Mouse (Mus musculus): ENCODE measurements around the gene Smarcc2. TPM values are rescaled to one million over a fixed set of nuclear protein-coding genes. Genes with fewer than 3 reads are reported as not detected.

The Smarcc2 gene
- polyA plus RNA-seq, 1 experiment from 2014 or later: 76.4 TPM

GRCm38 (mm10) chr10:128455280-128455679, 3.8 kb upstream of the Smarcc2 start:
- Histone ChIP-seq H3K4me1 (replicated peaks; ENCODE audit: control insufficient read depth, insufficient read depth, low read length) (peaks cover 3% of the 10 kb centered on the region; the same call in 1 of the 2 replicates), H3K9me3 (ENCODE audit: control insufficient read depth, low read length) (no peaks in the 10 kb centered on the region), H3K27me3 (ENCODE audit: control insufficient read depth, insufficient read depth, low read depth, low read length) (no peaks in the 10 kb centered on the region), H3K4me3 (ENCODE audit: low read length) (no peak overlapping the region), H3K4me2 (ENCODE audit: low read depth, low read length) (peak overlapping the region; percentile 17; the same call in 1 of the 2 replicates), H3K36me3 (ENCODE audit: control insufficient read depth, insufficient read depth, low read length) (no peaks in the 10 kb centered on the region), H3K27ac (ENCODE audit: low read length) (no peak overlapping the region), H3K9ac (ENCODE audit: low read length) (peak overlapping the region; percentile 28; the same call in 1 of the 2 replicates)
- WGBS: 2% methylated on average over 6 of the region's 6 CpGs
- ATAC-seq (ENCODE audit: low read depth): no peak

- Histone ChIP-seq H3K9ac (ENCODE audit: low read length) (no peak overlapping the region), H3K4me1 (replicated peaks; ENCODE audit: control insufficient read depth, insufficient read depth, low read length) (peaks cover 11% of the 10 kb centered on the region), H3K4me3 (ENCODE audit: low read length) (no peak overlapping the region), H3K9me3 (ENCODE audit: control insufficient read depth, low read length) (no peaks in the 10 kb centered on the region), H3K36me3 (ENCODE audit: control insufficient read depth, insufficient read depth, low read length) (peaks cover 6% of the 10 kb centered on the region), H3K27me3 (ENCODE audit: control insufficient read depth, insufficient read depth, low read depth, low read length) (no peaks in the 10 kb centered on the region), H3K4me2 (ENCODE audit: low read depth, low read length) (0 out of 2 replicates have a peak overlapping the region, but pooled peaks have one; percentile 74), H3K27ac (ENCODE audit: low read length) (no peak overlapping the region)
- no peak for ATAC-seq (ENCODE audit: low read depth)
- WGBS: 80% methylated on average over 6 of the region's 6 CpGs
These were observed 1.4 kb upstream of the Smarcc2 start for GRCm38 (mm10) chr10:128457676-128458075.

DNA sequence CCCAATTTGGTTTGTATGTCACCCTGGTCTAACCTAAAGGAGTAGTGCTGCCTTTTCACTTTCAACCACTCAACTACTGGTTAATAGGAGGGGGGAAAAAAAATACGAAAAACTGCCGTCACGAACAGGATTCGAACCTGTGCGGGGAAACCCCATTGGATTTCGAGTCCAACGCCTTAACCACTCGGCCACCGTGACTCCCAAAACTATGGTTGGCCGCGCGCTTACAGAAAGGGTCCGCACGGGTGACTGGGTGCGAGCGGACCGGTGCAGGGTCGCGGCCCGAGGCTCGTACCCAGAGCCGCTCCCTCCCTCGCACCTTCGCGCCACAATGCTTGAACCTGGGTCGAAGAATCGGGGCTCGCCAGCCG, 715 bp upstream of the Smarcc2 start:
- peak overlapping the region; percentile 89 for H3K4me3 ChIP-seq (ENCODE audit: low read length)
- 0% methylated on average over 29 of the region's 29 CpGs for WGBS
- H3K36me3 ChIP-seq (ENCODE audit: control insufficient read depth, insufficient read depth, low read length): peaks cover 10% of the 10 kb centered on the region
- peak overlapping the region; percentile 74 for H3K4me2 ChIP-seq (ENCODE audit: low read depth, low read length)
- peak overlapping the region; percentile 96 for H3K27ac ChIP-seq (ENCODE audit: low read length)
- ATAC-seq (ENCODE audit: low read depth): peak; percentile 69
- peaks cover 11% of the 10 kb centered on the region for H3K4me1 ChIP-seq (replicated peaks; ENCODE audit: control insufficient read depth, insufficient read depth, low read length)
- no peaks in the 10 kb centered on the region for H3K27me3 ChIP-seq (ENCODE audit: control insufficient read depth, insufficient read depth, low read depth, low read length)
- H3K9ac ChIP-seq (ENCODE audit: low read length): peak overlapping the region; percentile 95
- H3K9me3 ChIP-seq (ENCODE audit: control insufficient read depth, low read length): no peaks in the 10 kb centered on the region

DNA sequence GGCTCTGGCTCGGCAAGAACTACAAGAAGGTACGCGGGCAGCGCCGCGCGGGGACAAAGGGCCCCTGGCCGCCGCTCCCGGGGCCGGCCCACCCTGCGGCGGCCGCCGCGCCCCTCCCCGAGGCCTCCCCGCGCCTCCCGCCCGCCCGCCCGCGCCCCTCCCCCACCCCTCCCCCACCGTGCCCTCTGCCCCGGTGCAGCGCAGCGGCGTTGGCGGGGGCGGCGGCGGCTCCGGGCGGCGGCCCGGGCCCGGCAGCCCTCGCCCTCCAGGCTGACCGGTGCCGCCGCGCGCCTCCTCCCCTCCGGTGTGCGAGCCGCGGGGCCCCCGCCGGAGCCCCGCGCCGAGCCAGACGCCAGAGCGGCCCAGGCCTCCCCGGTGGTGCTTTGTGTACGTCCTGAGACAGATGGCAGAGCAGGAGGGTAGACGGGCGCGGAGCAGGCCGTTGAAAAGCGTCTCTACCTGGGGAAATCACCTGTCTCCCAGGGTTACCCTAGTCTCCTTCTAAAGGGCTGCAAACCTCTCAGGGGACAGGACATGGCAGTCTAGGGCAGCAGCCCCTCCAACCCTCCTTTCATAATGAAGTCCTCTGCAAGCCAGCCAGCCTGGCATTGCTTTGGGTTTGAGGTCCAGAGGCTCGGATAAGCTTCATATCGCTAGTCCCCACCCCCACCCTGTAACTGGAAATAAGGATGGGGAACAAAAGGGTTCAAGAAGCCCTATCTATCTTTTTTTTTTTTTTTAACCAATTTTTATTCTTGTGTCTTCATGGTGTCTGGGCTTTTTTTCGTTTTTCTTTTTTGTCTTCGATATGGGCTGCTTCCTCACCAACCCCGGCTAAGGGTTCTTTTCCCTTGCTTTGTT, 591 bp downstream of the Smarcc2 start:
- Histone ChIP-seq H3K36me3 (ENCODE audit: control insufficient read depth, insufficient read depth, low read length) (peaks cover 19% of the 10 kb centered on the region), H3K9me3 (ENCODE audit: control insufficient read depth, low read length) (no peaks in the 10 kb centered on the region), H3K4me3 (ENCODE audit: low read length) (peak overlapping the region; percentile 89), H3K27ac (ENCODE audit: low read length) (peak overlapping the region; percentile 96), H3K4me2 (ENCODE audit: low read depth, low read length) (peak overlapping the region; percentile 74), H3K27me3 (ENCODE audit: control insufficient read depth, insufficient read depth, low read depth, low read length) (no peaks in the 10 kb centered on the region), H3K4me1 (replicated peaks; ENCODE audit: control insufficient read depth, insufficient read depth, low read length) (peaks cover 11% of the 10 kb centered on the region), H3K9ac (ENCODE audit: low read length) (peak overlapping the region; percentile 95)
- ATAC-seq (ENCODE audit: low read depth): peak; percentile 71
- under 1% methylated on average over 13 of the region's 67 CpGs for WGBS

GRCm38 (mm10) chr10:128460270-128460630, 1.2 kb downstream of the Smarcc2 start:
- peak overlapping the region; percentile 89 for H3K4me3 ChIP-seq (ENCODE audit: low read length)
- H3K9me3 ChIP-seq (ENCODE audit: control insufficient read depth, low read length): no peaks in the 10 kb centered on the region
- H3K4me2 ChIP-seq (ENCODE audit: low read depth, low read length): peak overlapping the region; percentile 74
- no peak for ATAC-seq (ENCODE audit: low read depth)
- H3K4me1 ChIP-seq (replicated peaks; ENCODE audit: control insufficient read depth, insufficient read depth, low read length): peaks cover 11% of the 10 kb centered on the region
- peaks cover 23% of the 10 kb centered on the region for H3K36me3 ChIP-seq (ENCODE audit: control insufficient read depth, insufficient read depth, low read length)
- peak overlapping the region; percentile 96 for H3K27ac ChIP-seq (ENCODE audit: low read length)
- WGBS: 4% methylated on average over 5 of the region's 5 CpGs
- H3K9ac ChIP-seq (ENCODE audit: low read length): peak overlapping the region; percentile 95
- H3K27me3 ChIP-seq (ENCODE audit: control insufficient read depth, insufficient read depth, low read depth, low read length): no peaks in the 10 kb centered on the region

DNA sequence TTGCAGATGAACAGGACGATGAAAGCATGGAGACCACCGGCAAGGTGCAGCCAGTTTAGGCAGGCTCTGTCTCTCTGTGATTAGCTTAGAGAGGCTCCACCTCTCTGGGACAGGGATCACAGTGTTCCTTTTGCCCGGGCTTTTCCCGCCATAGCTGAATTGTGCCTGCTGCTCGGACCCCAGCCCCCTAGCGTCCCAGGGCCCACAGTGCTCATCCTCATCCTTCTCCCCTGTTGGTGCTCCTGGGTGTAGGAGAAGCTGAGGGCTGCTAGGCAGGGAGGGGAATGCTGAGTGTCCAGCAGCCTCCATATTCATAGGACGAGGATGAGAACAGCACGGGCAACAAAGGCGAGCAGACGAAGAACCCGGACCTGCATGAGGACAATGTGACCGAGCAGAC, 15.3 kb downstream of the Smarcc2 start:
- H3K9ac ChIP-seq (ENCODE audit: low read length): no peak overlapping the region
- 86% methylated on average over 11 of the region's 12 CpGs for WGBS

GRCm38 (mm10) chr10:128486370-128486769, 27.3 kb downstream of the Smarcc2 start:
- Histone ChIP-seq H3K36me3 (ENCODE audit: control insufficient read depth, insufficient read depth, low read length) (peaks cover 74% of the 10 kb centered on the region), H3K27ac (ENCODE audit: low read length) (no peak overlapping the region), H3K4me1 (replicated peaks; ENCODE audit: control insufficient read depth, insufficient read depth, low read length) (peaks cover 8% of the 10 kb centered on the region), H3K27me3 (ENCODE audit: control insufficient read depth, insufficient read depth, low read depth, low read length) (no peaks in the 10 kb centered on the region), H3K9ac (ENCODE audit: low read length) (no peak overlapping the region), H3K4me3 (ENCODE audit: low read length) (no peak overlapping the region), H3K4me2 (ENCODE audit: low read depth, low read length) (no peak overlapping the region), H3K9me3 (ENCODE audit: control insufficient read depth, low read length) (no peaks in the 10 kb centered on the region)
- WGBS: 82% methylated on average over 7 of the region's 7 CpGs
- ATAC-seq (ENCODE audit: low read depth): no peak

More for the DNA sequence above, 15.3 kb downstream of the Smarcc2 start:
- H3K4me1 ChIP-seq (replicated peaks; ENCODE audit: control insufficient read depth, insufficient read depth, low read length): no peaks in the 10 kb centered on the region
- H3K27ac ChIP-seq (ENCODE audit: low read length): no peak overlapping the region
- no peak overlapping the region for H3K4me2 ChIP-seq (ENCODE audit: low read depth, low read length)
- peaks cover 59% of the 10 kb centered on the region for H3K36me3 ChIP-seq (ENCODE audit: control insufficient read depth, insufficient read depth, low read length)
- H3K27me3 ChIP-seq (ENCODE audit: control insufficient read depth, insufficient read depth, low read depth, low read length): no peaks in the 10 kb centered on the region
- no peaks in the 10 kb centered on the region for H3K9me3 ChIP-seq (ENCODE audit: control insufficient read depth, low read length)
- no peak overlapping the region for H3K4me3 ChIP-seq (ENCODE audit: low read length)
- ATAC-seq (ENCODE audit: low read depth): no peak

GRCm38 (mm10) chr10:128487861-128488712, 29.0 kb downstream of the Smarcc2 start:
- H3K27ac ChIP-seq (ENCODE audit: low read length): no peak overlapping the region
- no peaks in the 10 kb centered on the region for H3K9me3 ChIP-seq (ENCODE audit: control insufficient read depth, low read length)
- H3K4me1 ChIP-seq (replicated peaks; ENCODE audit: control insufficient read depth, insufficient read depth, low read length): peaks cover 20% of the 10 kb centered on the region
- H3K4me2 ChIP-seq (ENCODE audit: low read depth, low read length): no peak overlapping the region
- no peak overlapping the region for H3K4me3 ChIP-seq (ENCODE audit: low read length)
- no peak overlapping the region for H3K9ac ChIP-seq (ENCODE audit: low read length)
- peaks cover 63% of the 10 kb centered on the region for H3K36me3 ChIP-seq (ENCODE audit: control insufficient read depth, insufficient read depth, low read length)
- 87% methylated on average over 22 of the region's 22 CpGs for WGBS
- no peak for ATAC-seq (ENCODE audit: low read depth)
- H3K27me3 ChIP-seq (ENCODE audit: control insufficient read depth, insufficient read depth, low read depth, low read length): no peaks in the 10 kb centered on the region

DNA sequence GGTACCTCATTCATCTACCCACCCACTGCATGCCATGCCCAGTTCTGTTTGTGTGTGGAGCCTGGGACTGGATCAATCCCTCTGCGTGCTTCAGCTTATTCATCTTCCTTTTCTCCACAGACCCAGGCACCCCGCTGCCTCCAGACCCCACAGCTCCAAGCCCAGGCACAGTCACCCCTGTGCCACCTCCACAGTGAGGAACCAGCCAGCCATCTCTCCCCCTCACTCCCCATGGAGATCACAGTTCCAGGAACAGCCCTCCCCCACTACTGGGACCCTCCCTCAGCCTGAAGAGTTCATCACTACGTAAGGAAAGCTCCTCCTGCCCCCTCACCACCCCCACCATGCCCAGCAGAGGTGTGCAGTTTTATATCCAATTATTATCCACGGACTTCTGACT, 29.7 kb downstream of the Smarcc2 start:
- no peaks in the 10 kb centered on the region for H3K27me3 ChIP-seq (ENCODE audit: control insufficient read depth, insufficient read depth, low read depth, low read length)
- H3K4me2 ChIP-seq (ENCODE audit: low read depth, low read length): no peak overlapping the region
- no peaks in the 10 kb centered on the region for H3K9me3 ChIP-seq (ENCODE audit: control insufficient read depth, low read length)
- peaks cover 56% of the 10 kb centered on the region for H3K36me3 ChIP-seq (ENCODE audit: control insufficient read depth, insufficient read depth, low read length)
- no peak overlapping the region for H3K27ac ChIP-seq (ENCODE audit: low read length)
- WGBS: 76% methylated on average over 4 of the region's 4 CpGs
- no peak for ATAC-seq (ENCODE audit: low read depth)
- peaks cover 20% of the 10 kb centered on the region for H3K4me1 ChIP-seq (replicated peaks; ENCODE audit: control insufficient read depth, insufficient read depth, low read length)
- no peak overlapping the region for H3K9ac ChIP-seq (ENCODE audit: low read length)
- H3K4me3 ChIP-seq (ENCODE audit: low read length): no peak overlapping the region
